Mouse (Mus musculus) liver, adult 2 months (tissue): Measurements from ENCODE around the gene Apoc2.

Source experiments
- CTCF ChIP-seq: fragments of 200-500 bp; IDR thresholded peaks from 2 replicates; pipeline ENCODE4 v1.5.1; 2011; ENCODE audit warnings: low read depth, low read length, control low read depth
- POLR2A ChIP-seq: fragments of 200-500 bp; IDR thresholded peaks from 2 replicates; pipeline ENCODE4 v1.6.1; 2011; ENCODE audit warnings: low read length, control low read depth; ENCODE audit not compliant: insufficient read depth; ENCODE audit errors: extremely low read depth

DNA sequence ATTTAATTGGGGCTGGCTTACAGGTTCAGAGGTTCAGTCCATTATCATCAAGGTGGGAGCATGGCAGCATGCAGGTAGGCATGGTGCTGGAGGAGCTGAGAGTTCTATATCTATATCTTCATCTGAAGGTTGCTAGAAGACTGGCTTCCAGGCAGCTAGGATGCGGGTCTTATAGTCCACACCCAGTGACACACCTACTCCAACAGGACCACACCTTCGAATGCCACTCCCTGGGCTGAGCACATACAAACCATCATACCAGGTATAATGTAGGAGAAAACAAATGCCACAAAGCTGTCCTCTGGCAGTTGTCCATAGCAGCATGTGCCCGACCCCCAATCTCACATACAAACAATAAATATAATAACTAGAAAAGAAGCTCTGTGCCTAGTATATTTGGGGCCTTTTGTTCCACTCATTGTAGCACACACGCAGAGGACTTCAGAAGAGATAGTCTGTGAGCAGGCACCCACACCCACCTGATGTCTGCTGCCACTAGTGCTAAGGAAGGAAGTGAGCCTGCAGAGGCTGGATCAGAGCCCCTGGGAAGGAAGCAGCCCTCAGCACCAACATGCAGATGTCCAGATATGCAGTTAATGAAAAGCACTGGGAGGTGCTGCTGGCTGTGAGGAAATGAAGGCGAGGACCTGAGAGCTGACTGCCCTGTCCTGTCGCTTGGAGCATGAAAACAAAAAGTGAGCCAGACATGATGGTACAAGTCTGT is 26.5 kb downstream of the Apoc2 start:
- TF ChIP-seq CTCF (no peak), POLR2A (no peak)
